Mouse (Mus musculus): ENCODE measurements around the gene Ssrp1. TPM values are rescaled to one million over a fixed set of nuclear protein-coding genes. Genes with fewer than 3 reads are reported as not detected.

Ssrp1 gene
- polyA plus RNA-seq, 1 experiment from 2014 or later = 261 TPM

DNA sequence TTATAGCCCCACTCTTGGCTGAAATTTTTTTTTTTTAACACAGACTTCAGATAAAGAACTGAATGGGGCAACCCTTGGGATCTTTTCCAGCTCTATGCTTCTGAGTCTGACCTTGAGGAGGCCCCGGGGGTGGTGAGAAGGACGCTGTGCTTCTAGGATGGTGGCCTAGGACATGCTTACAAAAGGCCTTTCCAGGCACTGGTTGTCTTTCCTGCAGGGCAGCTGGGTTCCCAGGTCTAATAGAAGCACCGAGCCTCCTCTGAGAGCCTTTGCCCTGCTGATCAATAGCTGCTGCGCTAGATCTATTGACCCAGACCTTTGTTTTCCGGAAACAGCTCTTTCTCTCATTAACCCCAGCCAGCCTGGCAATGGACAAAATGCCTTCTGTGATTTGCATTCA lies 58.9 kb downstream of the Ssrp1 start:
- 0 out of 2 replicates have a peak, but pooled peaks have one; percentile 36 for ATAC-seq (ENCODE audit: low FRiP score, low read depth)
- Histone ChIP-seq H3K4me3 (no peak overlapping the region), H3K9ac (replicated peaks) (no peak overlapping the region), H3K4me1 (no peaks in the 10 kb centered on the region), H3K4me2 (replicated peaks) (no peak overlapping the region), H3K27me3 (no peaks in the 10 kb centered on the region), H3K36me3 (no peaks in the 10 kb centered on the region), H3K27ac (replicated peaks) (0 out of 2 replicates have a peak overlapping the region, but pooled peaks have one; percentile 32), H3K9me3 (no peaks in the 10 kb centered on the region)
- 36% methylated on average over 5 of the region's 5 CpGs for WGBS

Other genes with a start within 250 kb of the Ssrp1 start
- 26.6 and 31.2 TPM in 2 replicates for gene Ube2l6, start 238.4 kb upstream of the Ssrp1 start, polyA plus RNA-seq (2016; fragmentation: Nextera tagmentation; extraction: Ambion mirVana)
- gene Smtnl1, start 214.6 kb upstream of the Ssrp1 start, polyA plus RNA-seq (2016; fragmentation: Nextera tagmentation; extraction: Ambion mirVana) = 0.13 TPM in 1 of 2 replicates, not detected in the other
- gene Timm10, start 210.2 kb upstream of the Ssrp1 start, polyA plus RNA-seq (2016; fragmentation: Nextera tagmentation; extraction: Ambion mirVana) = 32.7 and 35.8 TPM in 2 replicates
- 9.5 and 10.2 TPM in 2 replicates for gene Slc43a1, start 198.4 kb upstream of the Ssrp1 start, polyA plus RNA-seq (2016; fragmentation: Nextera tagmentation; extraction: Ambion mirVana)
- 4.1 and 5.4 TPM in 2 replicates for gene Rtn4rl2, start 150.5 kb upstream of the Ssrp1 start, polyA plus RNA-seq (2016; fragmentation: Nextera tagmentation; extraction: Ambion mirVana)
- gene Slc43a3, start 100.7 kb upstream of the Ssrp1 start, polyA plus RNA-seq (2016; fragmentation: Nextera tagmentation; extraction: Ambion mirVana) = 10.5 and 14.1 TPM in 2 replicates
- gene Prg2, start 56.8 kb upstream of the Ssrp1 start, polyA plus RNA-seq (2016; fragmentation: Nextera tagmentation; extraction: Ambion mirVana) = not detected in 2 replicates
- gene Prg3, start 49.0 kb upstream of the Ssrp1 start, polyA plus RNA-seq (2016; fragmentation: Nextera tagmentation; extraction: Ambion mirVana) = not detected in 2 replicates
- gene P2rx3, start 228 bp downstream of the Ssrp1 start, polyA plus RNA-seq (2016; fragmentation: Nextera tagmentation; extraction: Ambion mirVana) = 3.2 and 4.1 TPM in 2 replicates
- 40.3 and 48.0 TPM in 2 replicates for gene Tnks1bp1, start 10.8 kb downstream of the Ssrp1 start, polyA plus RNA-seq (2016; fragmentation: Nextera tagmentation; extraction: Ambion mirVana)
- 32.9 and 33.8 TPM in 2 replicates for gene Aplnr, start 99.0 kb downstream of the Ssrp1 start, polyA plus RNA-seq (2016; fragmentation: Nextera tagmentation; extraction: Ambion mirVana)
- gene Lrrc55, start 160.0 kb downstream of the Ssrp1 start, polyA plus RNA-seq (2016; fragmentation: Nextera tagmentation; extraction: Ambion mirVana) = 2.1 and 2.9 TPM in 2 replicates

All from midbrain, embryonic 12.5 days (tissue).